Mouse (Mus musculus) lung, embryonic 16.5 days (tissue): ENCODE measurements around the gene Serpinh1. TPM values are rescaled to one million over a fixed set of nuclear protein-coding genes. Genes with fewer than 3 reads are reported as not detected.

Experiments
- ATAC-seq: fragments of 200-750 bp; cut with Nextera tagmentation; 2 replicates; pipeline ENCODE4 v1.8.0; 2017; ENCODE audit warnings: low read depth, mild to moderate bottlenecking, moderate library complexity
- H3K27ac ChIP-seq: fragments of 300-500 bp; sonication (generic); 2 replicates; pipeline ENCODE4 v1.5.1; 2014; ENCODE audit warnings: mild to moderate bottlenecking, control low read depth, low read length
- H3K27me3 ChIP-seq: fragments of 300-500 bp; sonication (generic); 2 replicates; pipeline ENCODE4 v1.6.1; 2014; ENCODE audit warnings: low read depth, low read length, mixed read lengths; ENCODE audit not compliant: control insufficient read depth, insufficient read depth
- H3K36me3 ChIP-seq: fragments of 300-500 bp; sonication (generic); 2 replicates; pipeline ENCODE4 v1.6.1; 2014; ENCODE audit warnings: low read length; ENCODE audit not compliant: control insufficient read depth, insufficient read depth
- H3K4me1 ChIP-seq: fragments of 300-500 bp; sonication (generic); replicated peaks from 2 replicates; pipeline ENCODE4 v1.6.1; 2014; ENCODE audit warnings: low read length, mixed read lengths; ENCODE audit not compliant: control insufficient read depth, insufficient read depth
- H3K4me2 ChIP-seq: fragments of 300-500 bp; sonication (generic); 2 replicates; pipeline ENCODE4 v1.6.1; 2014; ENCODE audit warnings: low read depth, low read length, control low read depth
- H3K4me3 ChIP-seq: fragments of 300-500 bp; sonication (generic); 2 replicates; pipeline ENCODE4 v1.5.1; 2014; ENCODE audit warnings: mild to moderate bottlenecking, low read length, control low read depth
- H3K9ac ChIP-seq: fragments of 300-500 bp; sonication (generic); 2 replicates; pipeline ENCODE4 v1.6.1; 2014; ENCODE audit warnings: low read length, control low read depth
- H3K9me3 ChIP-seq: fragments of 300-500 bp; sonication (generic); 2 replicates; pipeline ENCODE4 v1.6.1; 2016; ENCODE audit warnings: low read length; ENCODE audit not compliant: control insufficient read depth
- WGBS: fragments of 180-500 bp; shearing (Covaris S2); extraction: QIAGEN DNeasy Blood & Tissue Kit; methylation state at CpG from one replicate; pipeline ENCODE4 v1.1.7; 2014; 5-methylcytosine and 5-hydroxymethylcytosine counted together
- polyA plus RNA-seq: library from polyadenylated mRNA; unstranded; fragments of >200 nt; fragmentation: Nextera tagmentation; extraction: Ambion mirVana; gene quantifications from 2 replicates; pipeline ENCODE4 v1.2.1, GENCODE M21; 2015

Gene Serpinh1
- polyA plus RNA-seq, 1 experiment from 2014 or later, result 1,766 TPM

DNA sequence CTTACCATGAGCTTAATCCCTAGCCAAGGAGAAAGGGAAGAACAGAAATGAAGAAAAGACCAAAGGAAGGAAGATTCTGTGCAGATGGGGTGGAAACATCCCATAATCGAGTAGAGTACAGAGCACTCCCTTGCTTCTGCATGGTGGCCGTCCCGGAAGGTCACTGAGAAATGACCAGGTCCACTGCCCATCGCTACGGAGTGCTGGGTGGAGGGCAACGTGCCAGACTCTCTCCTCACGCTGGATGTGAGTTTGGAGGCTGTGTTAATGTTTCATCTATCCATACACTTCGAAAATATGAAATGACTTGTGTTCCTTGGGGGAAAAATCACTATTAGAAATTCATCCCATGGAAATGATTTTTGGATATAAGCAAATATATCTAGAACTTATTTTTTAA, 5.3 kb upstream of the Serpinh1 start:
- no peak overlapping the region for H3K4me2 ChIP-seq
- WGBS, result 77% methylated on average over 8 of the region's 8 CpGs
- H3K4me3 ChIP-seq, result no peak overlapping the region
- H3K27me3 ChIP-seq, result no peaks in the 10 kb centered on the region
- no peaks in the 10 kb centered on the region; the same call in 1 of the 2 replicates for H3K9me3 ChIP-seq
- peaks cover 48% of the 10 kb centered on the region for H3K4me1 ChIP-seq
- no peak for ATAC-seq
- no peak overlapping the region for H3K9ac ChIP-seq
- H3K36me3 ChIP-seq, result no peaks in the 10 kb centered on the region
- H3K27ac ChIP-seq, result no peak overlapping the region

DNA sequence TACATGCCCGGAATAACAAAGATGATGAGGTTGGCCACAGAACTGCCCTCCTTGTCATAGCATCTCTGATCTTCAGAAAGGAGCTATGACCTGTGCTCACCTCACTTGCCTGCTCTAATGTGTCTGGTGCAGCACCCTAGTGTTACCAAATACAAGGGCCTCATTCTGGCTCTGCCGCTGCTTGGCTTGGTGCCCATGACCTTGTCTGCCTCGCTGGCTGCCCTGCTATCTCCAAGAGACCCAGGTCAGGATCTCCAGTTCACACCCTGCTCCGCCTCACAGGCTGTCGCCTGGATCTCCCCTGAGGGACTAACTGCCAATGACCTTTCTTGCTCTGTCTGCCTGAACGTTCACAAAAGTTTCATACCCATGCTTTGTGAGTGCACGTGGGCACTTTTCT, 4.2 kb upstream of the Serpinh1 start:
- peak overlapping the region; percentile 65 for H3K9ac ChIP-seq
- H3K4me2 ChIP-seq, result peak overlapping the region; percentile 13; the same call in 1 of the 2 replicates
- peaks cover 48% of the 10 kb centered on the region for H3K4me1 ChIP-seq

GRCm38 (mm10) chr7:99356244-99356930, 3.3 kb upstream of the Serpinh1 start:
- peak; percentile 41 for ATAC-seq
- WGBS, result 8% methylated on average over 9 of the region's 9 CpGs
- peaks cover 47% of the 10 kb centered on the region for H3K4me1 ChIP-seq

More for the DNA sequence above, 4.2 kb upstream of the Serpinh1 start:
- H3K36me3 ChIP-seq, result no peaks in the 10 kb centered on the region
- ATAC-seq, result no peak
- H3K27me3 ChIP-seq, result no peaks in the 10 kb centered on the region
- WGBS, result 31% methylated on average over 7 of the region's 7 CpGs
- H3K9me3 ChIP-seq, result no peaks in the 10 kb centered on the region
- no peak overlapping the region for H3K4me3 ChIP-seq
- peak overlapping the region; percentile 100 for H3K27ac ChIP-seq

DNA sequence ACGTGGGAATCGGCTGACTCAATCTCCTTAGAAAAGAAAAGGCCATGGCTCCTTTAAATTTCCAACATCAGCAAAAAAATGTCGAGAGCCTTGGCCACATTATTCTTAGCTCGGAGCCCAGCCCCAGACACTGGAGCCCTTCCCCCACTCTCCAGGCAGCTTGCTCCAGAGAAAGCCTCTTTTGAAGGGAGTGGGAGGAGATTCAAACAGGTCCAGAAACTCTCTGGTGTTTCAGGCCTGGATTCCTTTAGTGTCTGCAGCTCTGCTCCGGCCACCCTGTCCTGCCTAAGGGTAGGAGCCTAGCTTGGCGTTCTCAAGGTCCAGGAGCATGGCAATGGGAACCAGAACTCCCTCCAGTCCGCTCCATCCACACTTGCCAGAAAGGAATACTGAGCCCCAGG, 2.7 kb upstream of the Serpinh1 start:
- no peaks in the 10 kb centered on the region for H3K36me3 ChIP-seq
- 6% methylated on average over 7 of the region's 7 CpGs for WGBS
- peak overlapping the region; percentile 59 for H3K4me2 ChIP-seq
- H3K9me3 ChIP-seq, result no peaks in the 10 kb centered on the region
- H3K27me3 ChIP-seq, result no peaks in the 10 kb centered on the region
- peak overlapping the region; percentile 32 for H3K4me3 ChIP-seq
- peak; percentile 41 for ATAC-seq
- peak overlapping the region; percentile 100 for H3K27ac ChIP-seq
- H3K4me1 ChIP-seq, result peaks cover 45% of the 10 kb centered on the region
- H3K9ac ChIP-seq, result peak overlapping the region; percentile 68

More at GRCm38 (mm10) chr7:99356244-99356930, 3.3 kb upstream of the Serpinh1 start:
- no peaks in the 10 kb centered on the region for H3K36me3 ChIP-seq
- peak overlapping the region; percentile 32 for H3K4me3 ChIP-seq
- peak overlapping the region; percentile 100 for H3K27ac ChIP-seq
- H3K9me3 ChIP-seq, result no peaks in the 10 kb centered on the region
- H3K4me2 ChIP-seq, result peak overlapping the region; percentile 59
- H3K9ac ChIP-seq, result peak overlapping the region; percentile 65
- H3K27me3 ChIP-seq, result no peaks in the 10 kb centered on the region

- Histone ChIP-seq H3K27ac (peak overlapping the region; percentile 96), H3K4me3 (peak overlapping the region; percentile 73), H3K27me3 (no peaks in the 10 kb centered on the region), H3K36me3 (peaks cover 25% of the 10 kb centered on the region), H3K4me2 (peak overlapping the region; percentile 95), H3K4me1 (peaks cover 54% of the 10 kb centered on the region), H3K9ac (peak overlapping the region; percentile 96), H3K9me3 (no peaks in the 10 kb centered on the region)
- 1% methylated on average over 18 of the region's 18 CpGs for WGBS
- ATAC-seq, result no peak
These were observed 1.1 kb downstream of the Serpinh1 start for GRCm38 (mm10) chr7:99351802-99352517.

DNA sequence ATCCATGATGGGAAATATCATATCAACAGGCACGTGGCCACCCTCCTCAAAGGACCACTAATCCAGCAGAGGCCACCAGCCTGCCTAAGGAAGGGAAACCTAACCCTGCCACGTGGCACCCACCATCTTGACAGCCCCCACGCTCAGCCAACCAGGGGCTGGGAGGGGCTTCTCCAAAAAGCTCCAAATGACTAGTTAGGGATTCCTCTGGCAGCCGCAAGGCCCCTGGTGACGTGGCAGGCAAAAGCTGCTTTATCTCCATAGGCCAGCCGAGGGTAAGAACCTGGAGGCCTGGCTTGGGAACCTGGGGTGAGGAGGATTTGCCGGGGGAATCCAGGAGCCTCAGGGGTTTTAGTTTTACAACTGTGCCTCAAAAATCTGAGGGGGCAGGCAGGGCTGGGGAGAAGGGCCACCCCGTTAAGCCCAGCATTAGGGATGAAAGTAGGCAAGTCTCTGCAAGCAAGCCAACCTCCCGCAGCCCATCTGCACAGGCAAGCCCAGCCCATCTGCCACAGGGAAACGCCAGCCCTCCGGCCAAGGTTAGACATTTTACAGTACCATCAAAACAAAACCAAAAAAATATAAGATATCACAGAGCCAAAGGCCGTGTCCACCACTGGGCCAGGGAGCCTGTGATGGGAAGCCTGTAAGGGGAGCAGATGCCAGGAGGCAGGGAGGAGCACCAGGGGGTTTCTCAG, 1.8 kb downstream of the Serpinh1 start:
- Histone ChIP-seq H3K4me3 (peak overlapping the region; percentile 73), H3K27me3 (no peaks in the 10 kb centered on the region), H3K4me2 (peak overlapping the region; percentile 95), H3K36me3 (peaks cover 32% of the 10 kb centered on the region), H3K9ac (peak overlapping the region; percentile 96), H3K27ac (peak overlapping the region; percentile 96), H3K9me3 (no peaks in the 10 kb centered on the region), H3K4me1 (peaks cover 47% of the 10 kb centered on the region)
- 4% methylated on average over 12 of the region's 12 CpGs for WGBS
- ATAC-seq, result no peak

DNA sequence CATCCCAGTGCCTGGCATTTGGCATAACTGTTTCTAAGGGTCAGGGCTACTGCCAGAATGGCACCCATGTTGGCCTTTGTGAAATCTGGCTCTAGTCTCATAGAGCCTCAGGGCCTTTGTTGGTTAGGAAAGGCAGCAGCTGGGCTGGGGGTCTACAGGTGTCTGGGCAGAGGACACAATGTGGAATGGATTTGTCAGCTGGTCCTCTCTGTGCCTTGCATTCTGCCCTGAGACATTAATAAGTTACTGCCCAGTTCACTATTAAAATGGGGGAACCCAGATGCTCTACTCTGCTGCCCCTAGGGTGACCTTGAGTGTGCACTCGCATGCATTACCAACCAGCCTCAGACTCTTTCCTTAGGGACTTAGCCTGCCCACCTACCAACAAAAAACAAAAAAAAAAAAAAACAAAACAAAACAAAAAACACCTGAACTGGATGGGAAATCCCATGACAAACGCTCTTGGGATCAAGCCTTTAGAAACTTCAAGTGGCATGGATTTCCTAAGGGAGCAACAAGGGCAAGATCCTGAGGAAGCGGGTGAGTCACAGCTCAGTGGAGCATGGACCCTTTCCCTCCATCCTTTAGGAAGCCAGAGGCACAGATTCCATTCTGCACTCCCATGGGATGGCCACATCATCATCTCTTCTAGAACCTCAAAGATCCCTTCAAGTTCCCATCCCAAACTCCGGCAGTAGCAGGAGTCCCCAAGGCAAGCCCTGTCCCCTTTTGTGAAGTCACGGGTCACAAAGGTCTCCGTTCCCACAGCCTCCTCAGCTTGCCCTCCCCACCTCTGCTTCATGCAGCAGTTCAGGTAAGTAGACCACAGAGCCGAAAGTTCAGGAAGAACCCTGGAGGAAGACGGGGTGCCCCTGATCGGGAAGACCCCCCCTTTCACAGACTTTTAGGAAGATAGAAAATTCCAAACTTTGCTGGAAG, 3.0 kb downstream of the Serpinh1 start:
- H3K9me3 ChIP-seq, result no peaks in the 10 kb centered on the region
- no peak for ATAC-seq

GRCm38 (mm10) chr7:99348883-99349282, 4.2 kb downstream of the Serpinh1 start:
- H3K4me3 ChIP-seq, result no peak overlapping the region

More for the DNA sequence above, 3.0 kb downstream of the Serpinh1 start:
- peaks cover 42% of the 10 kb centered on the region for H3K36me3 ChIP-seq
- WGBS, result 49% methylated on average over 9 of the region's 9 CpGs
- peak overlapping the region; percentile 96 for H3K9ac ChIP-seq
- H3K4me2 ChIP-seq, result peak overlapping the region; percentile 95
- H3K4me1 ChIP-seq, result peaks cover 36% of the 10 kb centered on the region
- peak overlapping the region; percentile 73 for H3K4me3 ChIP-seq
- no peak overlapping the region for H3K27ac ChIP-seq
- H3K27me3 ChIP-seq, result no peaks in the 10 kb centered on the region

More at GRCm38 (mm10) chr7:99348883-99349282, 4.2 kb downstream of the Serpinh1 start:
- H3K27me3 ChIP-seq, result no peaks in the 10 kb centered on the region
- H3K4me2 ChIP-seq, result no peak overlapping the region
- H3K27ac ChIP-seq, result no peak overlapping the region
- no peaks in the 10 kb centered on the region for H3K9me3 ChIP-seq
- no peak overlapping the region for H3K9ac ChIP-seq
- ATAC-seq, result no peak
- peaks cover 53% of the 10 kb centered on the region for H3K36me3 ChIP-seq
- peaks cover 28% of the 10 kb centered on the region for H3K4me1 ChIP-seq
- WGBS, result 92% methylated on average over 26 of the region's 26 CpGs
